Mouse (Mus musculus) liver, embryonic 14 days (tissue): ENCODE results near the gene Cfap44. TPM values are rescaled to one million over a fixed set of nuclear protein-coding genes. Genes with fewer than 3 reads are reported as not detected.

Source experiments
- polyA plus RNA-seq: library from polyadenylated mRNA; depleted of rRNA; stranded (reverse); fragments of >200 nt; gene quantifications from 2 replicates; pipeline ENCODE4 v1.2.3, GENCODE M21; 2012; rRNA removed

The Cfap44 gene
- polyA plus RNA-seq = 0.51 and 0.59 TPM in 2 replicates

GRCm38 (mm10) chr16:44394577-44395243 is at the start of gene Cfap44:
Cfap44 (plus strand) TSS chr16:44394796.

GRCm38 (mm10) chr16:44347071-44347901 is 47.3 kb upstream of the Cfap44 start, which contains the start of gene Spice1:
Spice1 (plus strand) TSS chr16:44347121.

Other genes starting within 250 kb of the Cfap44 start
- gene Usf3, start 221.6 kb upstream of the Cfap44 start, polyA plus RNA-seq = 3.7 and 4.7 TPM in 2 replicates
- gene Sidt1, start 61.6 kb upstream of the Cfap44 start, polyA plus RNA-seq = 0.01 TPM in 1 of 2 replicates, not detected in the other
- 6.8 and 8.8 TPM in 2 replicates for gene Spice1, start 47.7 kb upstream of the Cfap44 start, polyA plus RNA-seq
- 0.20 and 0.38 TPM in 2 replicates for gene Boc, start 164.1 kb downstream of the Cfap44 start, polyA plus RNA-seq